Mouse (Mus musculus) ES-E14 (cell line): ENCODE data around the gene Cops9. TPM values are rescaled to one million over a fixed set of nuclear protein-coding genes. Genes with fewer than 3 reads are reported as not detected.

ENCODE experiments used
- DNase-seq: peaks from one replicate; pipeline ENCODE4 v3.0.0-alpha.2; 2013; ENCODE audit warnings: low read depth, low spot score
- H3K27ac ChIP-seq: 2 replicates; pipeline ENCODE4 v1.5.1; 2012; ENCODE audit warnings: low read depth, mild to moderate bottlenecking, low read length, moderate library complexity, mixed read lengths; ENCODE audit not compliant: poor library complexity, insufficient read depth, severe bottlenecking
- H3K36me3 ChIP-seq: 2 replicates; pipeline ENCODE4 v1.6.1; 2012; ENCODE audit warnings: mild to moderate bottlenecking, low read length, moderate library complexity, mixed read lengths; ENCODE audit not compliant: control insufficient read depth, poor library complexity, insufficient read depth, severe bottlenecking
- H3K4me1 ChIP-seq, 2 experiments: fragments of 150-350 bp in 1 of 2; sonication (generic) in 1 of 2; 2 replicates each; pipeline ENCODE4 v1.6.1; 2012; ENCODE audit warnings: low read length in 2 of 2, mild to moderate bottlenecking in 1 of 2, mixed read lengths in 1 of 2; ENCODE audit not compliant: control insufficient read depth in 2 of 2, insufficient read depth in 2 of 2, poor library complexity in 1 of 2
- H3K4me3 ChIP-seq, 2 experiments: fragments of 150-350 bp in 1 of 2; sonication (generic) in 1 of 2; 2 replicates each; pipeline ENCODE4 v1.5.1; 2012; ENCODE audit warnings: low read length in 2 of 2, low read depth in 1 of 2, mild to moderate bottlenecking in 1 of 2, mixed read lengths in 1 of 2; ENCODE audit not compliant: insufficient read depth in 1 of 2, poor library complexity in 1 of 2, severe bottlenecking in 1 of 2
- H3K9ac ChIP-seq: 2 replicates; pipeline ENCODE4 v1.6.1; 2012; ENCODE audit warnings: low read depth, mild to moderate bottlenecking, low read length, mixed read lengths; ENCODE audit not compliant: poor library complexity, insufficient read depth, severe bottlenecking
- H3K9me3 ChIP-seq: fragments of 150-350 bp; sonication (generic); 2 replicates; pipeline ENCODE4 v1.6.1; 2012; ENCODE audit warnings: low read depth, mild to moderate bottlenecking, low read length; ENCODE audit not compliant: control insufficient read depth, insufficient read depth
- CHD2 ChIP-seq: IDR thresholded peaks from 2 replicates; pipeline ENCODE4 v1.6.1; 2014; ENCODE audit warnings: mild to moderate bottlenecking, low read depth, low read length, inconsistent platforms
- HCFC1 ChIP-seq: IDR thresholded peaks from 2 replicates; pipeline ENCODE4 v1.6.1; 2012; ENCODE audit warnings: low read length, inconsistent platforms, borderline replicate concordance; ENCODE audit not compliant: insufficient read depth
- MAFK ChIP-seq: IDR thresholded peaks from 2 replicates; pipeline ENCODE4 v1.6.1; 2014; ENCODE audit warnings: mild to moderate bottlenecking, low read depth, low read length, inconsistent platforms; ENCODE audit not compliant: insufficient read depth
- ZC3H11A ChIP-seq: IDR thresholded peaks from 2 replicates; pipeline ENCODE4 v1.6.1; 2012; ENCODE audit warnings: low read depth, mild to moderate bottlenecking, inconsistent platforms, low read length, borderline replicate concordance
- ZNF384 ChIP-seq: IDR thresholded peaks from 2 replicates; pipeline ENCODE4 v1.6.1; 2012; ENCODE audit warnings: low read depth, low read length, inconsistent platforms
- in situ Hi-C, 2 experiments: fragments of 600-800 bp; cut with MboI; formaldehyde crosslinking; loops; one replicate each; pipeline ENCODE4 v1.15.1; 2025; ENCODE audit warnings: low sequenced_read_pairs in 2 of 2, inconsistent platforms in 1 of 2; ENCODE audit not compliant: unreplicated experiment in 2 of 2
- total RNA-seq: library from RNA; depleted of rRNA; stranded (reverse); fragments of 300-350 nt; gene quantifications from 2 replicates; pipeline ENCODE4 v1.2.3, GENCODE M21; 2012

The Cops9 gene
- total RNA-seq, 1 experiment, result 176 TPM

DNA sequence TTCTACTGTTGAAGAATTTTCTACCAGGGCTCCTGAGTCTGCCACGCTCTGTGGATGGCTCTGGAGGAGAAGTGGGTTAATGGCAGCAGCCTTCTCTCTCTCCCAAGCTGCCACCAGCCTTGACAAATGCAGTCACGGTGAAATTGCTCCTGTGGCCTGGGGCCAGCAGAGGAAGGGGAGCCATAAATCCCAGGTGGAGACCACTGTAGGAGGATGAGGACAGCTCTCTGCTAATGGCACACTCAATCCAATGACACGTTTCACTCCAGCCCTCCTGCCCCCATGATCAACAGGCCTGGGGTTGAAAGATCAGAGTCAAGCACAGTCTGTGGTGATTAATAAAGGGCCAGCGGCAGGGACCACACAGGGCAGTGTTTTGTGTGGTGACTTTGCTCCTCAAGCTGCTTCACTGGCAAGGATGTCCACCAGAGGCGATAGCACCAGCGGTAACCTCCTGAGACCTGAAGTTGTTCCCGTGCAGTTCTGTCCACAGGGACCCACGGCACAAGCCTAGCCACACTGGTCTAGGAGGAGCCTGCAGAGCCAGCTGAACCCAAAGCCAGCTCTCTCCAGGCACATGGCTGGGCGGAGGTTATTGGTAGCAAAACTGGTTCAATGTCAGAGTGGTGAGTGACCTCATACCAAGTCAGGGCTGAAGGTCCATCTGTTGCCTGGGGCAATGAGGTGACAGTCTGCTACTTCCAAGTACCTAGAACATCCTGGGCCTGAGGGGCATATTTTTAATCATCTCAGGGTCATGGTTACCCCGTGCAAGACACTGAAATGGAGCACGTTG is 15.4 kb upstream of the Cops9 start:
- H3K9ac ChIP-seq, result no peak overlapping the region

DNA sequence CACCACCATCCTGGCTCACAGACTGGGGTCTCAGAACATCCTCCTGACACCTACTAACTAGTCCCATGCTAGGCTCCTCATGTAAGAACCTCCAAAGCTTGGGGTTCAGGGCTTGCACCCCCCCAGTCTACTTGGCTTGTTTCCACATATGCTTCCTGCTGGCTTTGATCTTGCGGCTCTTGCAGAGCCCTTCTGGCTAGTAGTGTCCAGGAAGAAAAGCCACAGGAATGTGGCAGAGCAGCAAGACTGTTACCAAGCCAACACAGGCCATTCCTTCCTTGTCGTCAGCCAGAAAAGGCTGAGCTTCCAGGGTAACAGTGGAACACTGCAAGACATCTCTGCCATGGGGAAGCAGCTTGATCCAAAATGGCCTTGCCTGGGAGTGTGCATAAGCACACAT is 12.9 kb upstream of the Cops9 start:
- no peaks in the 10 kb centered on the region for H3K36me3 ChIP-seq
- no peaks in the 10 kb centered on the region for H3K9me3 ChIP-seq
- H3K27ac ChIP-seq, result no peak overlapping the region; the same call in 1 of the 2 replicates
- no peaks in the 10 kb centered on the region for H3K4me1 ChIP-seq
- no peak overlapping the region for H3K9ac ChIP-seq
- DNase-seq, result no peak
- H3K4me3 ChIP-seq, result no peak overlapping the region
- in situ Hi-C loops, result no loop called here
- TF ChIP-seq MAFK (no peak), ZNF384 (no peak), HCFC1 (no peak), CHD2 (no peak), ZC3H11A (no peak)

More for the DNA sequence above, 15.4 kb upstream of the Cops9 start:
- no peak overlapping the region for H3K4me3 ChIP-seq
- no peaks in the 10 kb centered on the region for H3K4me1 ChIP-seq
- no peak for DNase-seq
- no peak for TF ChIP-seq MAFK
- TF ChIP-seq ZC3H11A, result no peak
- no peak for TF ChIP-seq HCFC1
- TF ChIP-seq ZNF384, result no peak
- TF ChIP-seq CHD2, result no peak
- in situ Hi-C loops, result no loop called here
- H3K9me3 ChIP-seq, result no peaks in the 10 kb centered on the region
- H3K27ac ChIP-seq, result no peak overlapping the region
- H3K36me3 ChIP-seq, result no peaks in the 10 kb centered on the region

DNA sequence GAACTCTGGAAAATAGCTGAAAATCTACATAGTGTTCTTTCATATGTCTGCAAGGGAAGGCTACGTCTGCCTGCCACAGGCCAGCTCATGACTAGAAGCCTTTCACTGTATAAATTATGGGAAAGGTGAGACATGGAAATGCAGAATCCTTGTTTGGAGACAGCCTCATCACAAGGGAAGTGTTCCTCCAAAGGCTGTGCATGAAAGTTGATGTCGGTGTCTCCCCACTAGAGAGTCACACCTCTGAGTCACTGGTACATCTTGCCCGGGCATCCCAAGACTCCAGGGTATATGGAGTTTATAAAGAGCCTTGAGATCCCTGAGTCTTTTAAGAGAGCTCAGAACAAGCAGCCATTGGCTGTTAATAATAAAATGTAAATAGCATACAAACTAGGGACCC is 11.4 kb upstream of the Cops9 start:
- no peak overlapping the region for H3K9ac ChIP-seq
- DNase-seq, result no peak
- no peak overlapping the region for H3K27ac ChIP-seq
- no peaks in the 10 kb centered on the region for H3K36me3 ChIP-seq
- in situ Hi-C loops, result no loop called here
- peaks cover 0 to 1% of the 10 kb centered on the region in 2 experiments; a peak in 1 of 4 replicates for H3K4me1 ChIP-seq
- H3K9me3 ChIP-seq, result no peaks in the 10 kb centered on the region
- H3K4me3 ChIP-seq, result no peak overlapping the region
- TF ChIP-seq MAFK (no peak), CHD2 (no peak), ZC3H11A (no peak), HCFC1 (no peak), ZNF384 (no peak)

DNA sequence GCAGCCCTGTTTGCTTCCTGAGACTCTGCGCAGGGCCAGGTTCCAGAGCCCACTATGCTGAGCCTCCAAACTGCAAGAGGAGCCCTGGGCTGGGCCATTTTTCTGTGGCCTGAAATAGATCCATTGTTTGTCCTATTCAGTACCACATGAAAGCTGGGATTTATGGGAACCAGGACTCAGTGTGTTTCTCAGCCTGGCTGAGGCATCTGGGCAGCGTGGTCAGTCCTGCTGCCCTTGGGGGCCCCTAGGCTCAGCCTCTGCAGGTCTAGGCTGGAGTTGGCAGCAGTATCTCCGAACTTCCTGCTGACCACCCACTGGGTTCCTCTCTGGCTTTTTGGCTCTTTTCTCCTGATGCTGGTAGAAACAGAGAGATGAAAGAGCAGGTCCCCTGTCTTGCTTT is 9.7 kb upstream of the Cops9 start:
- H3K9me3 ChIP-seq, result no peaks in the 10 kb centered on the region
- no peak overlapping the region for H3K27ac ChIP-seq
- in situ Hi-C loops, result no loop called here
- no peak overlapping the region for H3K4me3 ChIP-seq
- TF ChIP-seq CHD2, result no peak
- TF ChIP-seq HCFC1, result no peak
- TF ChIP-seq ZC3H11A, result no peak
- TF ChIP-seq ZNF384, result no peak
- TF ChIP-seq MAFK, result no peak
- no peaks in the 10 kb centered on the region for H3K36me3 ChIP-seq
- no peak overlapping the region for H3K9ac ChIP-seq
- no peak for DNase-seq
- H3K4me1 ChIP-seq, result peaks cover 0 to 4% of the 10 kb centered on the region in 2 experiments; a peak in 1 of 4 replicates
